Mouse (Mus musculus) lung, adult 2 months (tissue): ENCODE measurements around the gene Klhl2.

ENCODE experiments used
- CTCF ChIP-seq: fragments of 200-500 bp; IDR thresholded peaks from 2 replicates; pipeline ENCODE4 v1.5.1; 2011; ENCODE audit warnings: mild to moderate bottlenecking, low read length, control low read depth; ENCODE audit not compliant: insufficient read depth
- POLR2A ChIP-seq: fragments of 200-500 bp; IDR thresholded peaks from 2 replicates; pipeline ENCODE4 v1.6.1; 2011; ENCODE audit warnings: low read depth, mild to moderate bottlenecking, control low read depth, low read length, borderline replicate concordance; ENCODE audit errors: extremely low read depth

- no peak for TF ChIP-seq POLR2A
- TF ChIP-seq CTCF: no peak
Observed at GRCm38 (mm10) chr8:64797751-64798150, 52.1 kb downstream of the Klhl2 start.
